Mouse (Mus musculus) embryo, embryonic 11.5 days (tissue): Measurements from ENCODE around the gene Myrip.
"Not testable (repeated sequence)": the region's sequence is repeated elsewhere in the genome, so short reads cannot be mapped to it uniquely, and the experiment has no call there.

Experiments
- DNase-seq: peaks from one replicate; pipeline ENCODE4 v3.0.0-alpha.2; 2012; ENCODE audit warnings: low read depth, low spot score

Gene Myrip

DNA sequence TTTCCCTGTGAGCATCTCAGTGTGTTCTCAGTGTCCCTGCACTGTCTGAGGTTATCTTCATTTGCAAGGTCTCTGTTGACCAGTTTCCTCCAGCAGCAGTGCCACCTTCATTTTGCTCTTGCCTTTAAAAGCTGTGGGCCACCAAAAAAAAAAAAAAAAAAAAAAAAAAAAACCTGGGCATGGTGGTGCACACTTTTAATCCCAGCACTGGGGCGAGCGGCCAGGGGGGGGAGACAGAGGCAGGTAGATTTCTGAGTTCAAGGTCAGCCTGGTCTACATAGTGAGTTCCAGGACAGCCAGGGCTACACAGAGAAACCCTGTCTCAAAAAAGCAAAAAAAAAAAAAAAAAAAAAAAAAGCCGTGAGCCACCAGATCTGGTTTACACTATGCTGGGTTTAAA lies 29.7 kb downstream of the Myrip start:
- not testable (repeated sequence) for DNase-seq

GRCm38 (mm10) chr9:120338172-120338571 lies 36.9 kb downstream of the Myrip start:
- no peak for DNase-seq

GRCm38 (mm10) chr9:120339975-120340695 lies 38.8 kb downstream of the Myrip start:
- DNase-seq, result no peak

DNA sequence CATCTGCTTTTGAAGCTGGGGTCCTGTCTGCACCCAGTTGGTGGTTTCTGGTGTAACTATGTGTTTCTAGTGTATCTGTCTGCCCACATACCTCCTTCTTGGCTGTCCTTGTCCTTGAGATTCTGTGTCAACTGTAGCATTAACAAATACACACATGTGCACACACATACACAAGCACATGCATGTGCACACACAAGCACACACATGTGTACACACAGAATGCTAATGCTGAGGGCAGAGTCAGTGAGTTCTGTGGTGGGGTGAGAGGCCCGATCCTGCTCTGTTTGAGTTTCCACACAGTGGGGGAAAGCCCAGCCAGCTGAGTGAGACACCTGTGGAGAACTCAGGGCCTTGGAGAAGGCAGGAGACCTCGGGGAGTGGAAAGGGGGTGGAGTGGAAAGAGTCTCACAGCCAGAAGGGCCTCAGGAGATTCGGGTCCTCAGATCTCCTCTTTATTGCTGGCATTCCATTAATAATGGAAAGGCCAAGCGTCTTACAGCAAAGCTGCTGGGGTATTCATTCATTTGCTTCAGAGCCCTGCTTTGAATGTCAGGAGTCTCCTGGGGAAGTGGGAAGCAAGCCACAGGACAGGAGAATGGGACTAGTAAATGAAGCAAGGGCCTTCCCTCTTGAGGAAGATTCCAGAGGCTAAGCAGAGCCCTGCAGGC lies 41.9 kb downstream of the Myrip start:
- no peak for DNase-seq

GRCm38 (mm10) chr9:120345651-120346151 lies 44.4 kb downstream of the Myrip start:
- no peak for DNase-seq

- DNase-seq, result no peak
These were observed 47.8 kb downstream of the Myrip start for GRCm38 (mm10) chr9:120349145-120349544.

GRCm38 (mm10) chr9:120350346-120350745 lies 49.0 kb downstream of the Myrip start:
- no peak for DNase-seq

- no peak for DNase-seq
These were observed 49.7 kb downstream of the Myrip start for GRCm38 (mm10) chr9:120351061-120351460.

- no peak for DNase-seq
These were observed 50.2 kb downstream of the Myrip start for GRCm38 (mm10) chr9:120351474-120351873.

GRCm38 (mm10) chr9:120353036-120353435 lies 51.7 kb downstream of the Myrip start:
- no peak for DNase-seq

- no peak for DNase-seq
These were observed 52.7 kb downstream of the Myrip start for GRCm38 (mm10) chr9:120353967-120354366.

DNA sequence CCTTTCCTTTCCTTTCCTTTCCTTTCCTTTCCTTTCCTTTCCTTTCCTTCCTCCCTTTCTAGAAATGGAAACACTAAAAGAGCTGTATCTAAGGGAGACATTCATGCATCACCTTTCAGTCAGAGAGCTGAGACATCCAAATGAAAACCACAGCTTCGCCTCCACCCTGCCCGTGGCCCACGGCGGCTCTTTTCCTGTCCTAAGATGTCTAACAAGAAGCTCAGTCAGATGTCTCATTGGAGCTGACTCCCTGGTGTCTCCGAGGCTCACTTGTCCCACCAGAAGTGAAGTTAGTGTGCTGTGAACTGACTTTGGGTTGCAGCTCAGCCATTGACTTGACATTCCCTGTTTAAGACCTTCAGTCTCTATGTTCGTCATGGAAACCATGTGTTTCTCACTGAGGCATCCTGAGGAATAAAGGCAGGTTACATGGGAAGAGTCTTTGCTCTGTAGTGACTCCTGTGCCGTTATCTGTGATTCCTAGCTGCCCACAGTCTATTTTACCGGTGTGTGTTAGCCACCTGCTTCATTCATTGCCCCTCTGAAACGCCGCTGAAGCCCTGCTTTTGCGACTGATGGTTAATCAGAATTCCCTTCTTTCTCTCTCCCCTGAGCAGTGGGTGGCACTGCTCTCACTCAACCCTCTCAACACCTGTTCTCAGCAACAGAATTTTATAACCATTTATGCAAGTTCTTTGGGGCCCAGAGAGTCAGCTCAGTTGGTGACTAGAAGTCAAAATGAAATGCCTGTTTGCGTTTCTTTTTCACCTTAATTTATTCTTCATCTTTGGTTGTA lies 53.4 kb downstream of the Myrip start:
- DNase-seq, result no peak

- no peak for DNase-seq
These were observed 55.2 kb downstream of the Myrip start for GRCm38 (mm10) chr9:120356490-120356889.

DNA sequence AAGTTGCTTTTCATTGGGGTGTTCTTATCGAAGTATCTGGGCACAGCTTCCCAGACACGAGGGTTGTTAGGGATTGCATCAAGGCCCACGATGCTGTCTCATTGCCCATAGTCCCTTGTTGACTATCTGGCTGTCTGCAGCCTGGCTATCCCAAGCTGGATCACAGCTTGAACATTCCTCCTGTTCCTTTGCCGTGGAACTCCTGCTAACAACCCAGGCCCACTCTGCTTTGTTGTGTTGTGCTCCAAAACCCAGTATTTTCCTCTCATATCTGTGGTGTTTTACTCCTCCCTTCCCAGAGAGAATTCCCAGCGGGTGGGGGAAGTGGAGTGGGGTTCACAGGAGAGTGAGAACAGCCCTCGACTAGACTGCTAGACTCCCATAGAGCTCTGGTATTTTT lies 56.7 kb downstream of the Myrip start:
- no peak for DNase-seq

GRCm38 (mm10) chr9:120360397-120361177 lies 59.3 kb downstream of the Myrip start:
- DNase-seq, result peak; percentile 31

DNA sequence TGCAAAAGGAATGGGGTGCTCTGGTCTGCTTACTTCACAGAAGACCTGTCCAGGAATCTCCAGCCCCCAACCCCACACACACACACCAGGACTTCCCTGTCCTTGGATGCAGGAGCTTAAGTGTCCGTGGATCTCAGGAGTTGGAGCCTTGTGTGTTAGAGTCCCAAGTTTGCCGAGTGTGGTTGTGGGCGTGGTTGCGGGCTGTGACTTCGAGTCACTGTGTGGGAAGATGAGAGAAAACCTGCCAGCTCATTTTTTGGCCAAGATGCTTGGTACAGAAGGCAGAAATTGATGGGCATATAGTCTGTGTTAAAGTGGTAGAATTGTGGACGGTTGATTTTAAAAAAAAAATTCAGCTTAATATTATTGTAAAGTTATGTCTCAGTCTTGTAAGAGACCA lies 60.3 kb downstream of the Myrip start:
- DNase-seq, result no peak

DNA sequence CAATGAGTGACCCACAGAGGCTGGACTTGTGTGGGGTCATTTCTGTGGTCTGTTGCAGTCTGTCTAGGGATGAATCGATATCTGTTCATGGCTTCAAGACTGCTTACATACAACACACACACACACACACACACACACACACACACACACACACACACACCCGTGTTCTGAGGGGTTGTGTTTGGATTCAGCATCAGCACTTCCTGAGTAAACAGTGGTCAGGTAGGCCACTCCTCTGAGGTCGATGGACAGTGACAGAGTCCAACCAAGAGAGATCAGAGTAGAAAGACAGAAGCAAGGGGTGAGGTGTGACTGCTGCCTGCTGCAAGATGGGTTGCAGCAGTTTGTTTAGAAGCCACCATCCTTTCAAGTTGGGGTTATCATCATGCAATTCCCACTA lies 61.4 kb downstream of the Myrip start:
- no peak for DNase-seq

- DNase-seq, result no peak
These were observed 63.5 kb downstream of the Myrip start for GRCm38 (mm10) chr9:120364653-120365283.

DNA sequence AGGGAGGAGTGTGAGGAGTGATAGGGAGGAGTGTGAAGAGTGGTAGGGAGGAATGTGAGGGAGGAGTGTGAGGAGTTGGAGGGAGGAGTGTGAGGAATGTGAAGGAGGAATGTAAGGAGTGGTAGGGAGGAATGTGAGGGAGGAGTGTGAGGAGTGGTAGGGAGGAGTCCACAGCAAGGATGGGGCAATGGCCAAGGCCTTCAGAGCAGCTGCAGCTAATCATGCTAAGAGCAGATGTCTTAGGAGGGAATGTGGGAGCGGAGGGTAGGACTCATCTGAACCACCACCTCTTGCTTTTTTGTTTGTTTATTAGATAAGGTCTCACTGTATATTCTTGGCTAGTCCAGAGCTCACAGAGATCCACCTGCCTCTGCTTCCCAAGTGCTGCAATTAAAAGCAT lies 66.2 kb downstream of the Myrip start:
- no peak for DNase-seq

GRCm38 (mm10) chr9:120371633-120372032 lies 70.3 kb downstream of the Myrip start:
- DNase-seq, result no peak

DNA sequence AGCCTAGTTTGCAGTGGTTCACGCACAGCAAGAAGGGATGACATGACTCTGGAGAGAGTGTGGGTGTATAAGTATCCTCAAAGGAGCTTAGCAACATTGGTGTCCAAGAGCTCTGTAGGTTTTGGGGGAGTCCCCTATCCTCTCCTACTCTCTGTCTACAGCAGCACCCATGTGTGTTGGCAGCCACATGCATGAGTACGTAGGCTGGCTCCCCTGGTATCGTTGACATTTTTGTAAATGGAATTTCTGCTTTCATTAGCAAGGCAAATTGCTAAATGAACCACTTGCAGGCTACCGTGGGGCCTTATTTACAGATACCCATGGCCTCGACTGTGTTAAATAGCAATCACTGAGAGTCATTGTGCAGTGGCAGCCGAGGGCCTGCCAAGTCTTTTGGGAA lies 71.0 kb downstream of the Myrip start:
- DNase-seq, result no peak
